In genomic region chr2:13792256-13793005, GRCm38 (mm10) we compare ENCODE assay signal across 8 mouse cellular contexts. TPM values are rescaled to one million over a fixed set of nuclear protein-coding genes. Genes with fewer than 3 reads are reported as not detected.
DNase-seq lines count a peak whose midpoint lies in the region; ATAC-seq and TF ChIP-seq lines count a peak whose summit lies in the region.

No protein-coding gene starts in this region.

- H3K9me3 ChIP-seq in heart, embryonic 10.5 days: no peaks in the 10 kb centered on the region
- H3K9me3 ChIP-seq in ES-Bruce4 (replicated peaks; ENCODE audit: control insufficient read depth, insufficient read depth, low read length, poor library complexity, severe bottlenecking): no peaks in the 10 kb centered on the region
- no peaks in the 10 kb centered on the region for H3K9me3 ChIP-seq in hindbrain, embryonic 12.5 days (replicated peaks)

- whole genome bisulfite sequencing in heart, embryonic 10.5 days: 38% methylated on average over 13 of the region's 13 CpGs
- 47% methylated on average over 13 of the region's 13 CpGs for WGBS in hindbrain, embryonic 12.5 days

- TF ChIP-seq CTCF in ES-Bruce4 (IDR thresholded peaks at IDR 0.05; ENCODE audit: low read depth, low read length): no peak

- H3K27ac ChIP-seq in heart, embryonic 10.5 days: no peak overlapping the region
- H3K27ac ChIP-seq in ES-Bruce4 (ENCODE audit: insufficient read depth, low read length): no peak overlapping the region
- no peak overlapping the region for H3K27ac ChIP-seq in hindbrain, embryonic 12.5 days

- peak overlapping the region; percentile 71 for H3K4me3 ChIP-seq in heart, embryonic 10.5 days
- peak overlapping the region; percentile 32; the same call in 1 of the 2 replicates for H3K4me3 ChIP-seq in ES-Bruce4 (ENCODE audit: low read depth, low read length)
- H3K4me3 ChIP-seq in hindbrain, embryonic 12.5 days: peak overlapping the region; percentile 63

- peak overlapping the region; percentile 97 for H3K4me2 ChIP-seq in hindbrain, embryonic 12.5 days (replicated peaks)

- no peaks in the 10 kb centered on the region for H3K36me3 ChIP-seq in heart, embryonic 10.5 days
- H3K36me3 ChIP-seq in ES-Bruce4 (ENCODE audit: control insufficient read depth, insufficient read depth, low read length, poor library complexity, severe bottlenecking): no peaks in the 10 kb centered on the region
- no peaks in the 10 kb centered on the region for H3K36me3 ChIP-seq in hindbrain, embryonic 12.5 days

- peak; percentile 5; the same call in 1 of the 2 replicates for ATAC-seq in hindbrain, embryonic 12.5 days (ENCODE audit: low FRiP score)
- ATAC-seq in megakaryocyte progenitor cell, adult 5-6 weeks (replicated peaks; ENCODE audit: poor library complexity): 0 out of 2 replicates have a peak, but pooled peaks have one; percentile 5

- intact Hi-C loops in heart, postnatal 14 days (cut with DNase I): loop anchor here (10.0 kb wide), 1 partner anchor 498 kb away; no protein-coding TSS in a partner anchor

- no peak for TF ChIP-seq POLR2A in ES-Bruce4 (IDR thresholded peaks at IDR 0.05; ENCODE audit: insufficient read depth, low read length)

- peaks cover 15% of the 10 kb centered on the region for H3K4me1 ChIP-seq in heart, embryonic 10.5 days
- H3K4me1 ChIP-seq in ES-Bruce4 (ENCODE audit: control insufficient read depth, insufficient read depth, low read length): no peaks in the 10 kb centered on the region
- H3K4me1 ChIP-seq in hindbrain, embryonic 12.5 days: 0 out of 2 replicates have a peak, but pooled peaks cover 3% of the 10 kb centered on the region

- peaks cover 50% of the 10 kb centered on the region for H3K27me3 ChIP-seq in heart, embryonic 10.5 days (ENCODE audit: insufficient read depth, poor library complexity, severe bottlenecking)
- peaks cover 7% of the 10 kb centered on the region for H3K27me3 ChIP-seq in ES-Bruce4 (ENCODE audit: control insufficient read depth, insufficient read depth, low read length, poor library complexity, severe bottlenecking)
- H3K27me3 ChIP-seq in hindbrain, embryonic 12.5 days: peaks cover 33% of the 10 kb centered on the region

- no peak for DNase-seq in heart, embryonic 10.5 days (ENCODE audit: low spot score)
- DNase-seq in heart, postnatal 14 days: no peak
- DNase-seq in layer of hippocampus, adult 8-10 months (ENCODE audit: low spot score in 2 of 2): no peak
- no peak for DNase-seq in left cerebral cortex, adult 11 months (ENCODE audit: low spot score)
- DNase-seq in left cerebral cortex, adult 18-20 months (ENCODE audit: low spot score in 2 of 2): no peak

- TF ChIP-seq EP300 in ES-Bruce4 (IDR thresholded peaks at IDR 0.05; ENCODE audit: insufficient read depth, low read depth, low read length): no peak

- peak overlapping the region; percentile 57; the same call in 1 of the 2 replicates for H3K9ac ChIP-seq in ES-Bruce4 (ENCODE audit: low read depth, poor library complexity, severe bottlenecking)
- H3K9ac ChIP-seq in hindbrain, embryonic 12.5 days: peak overlapping the region; percentile 77; the same call in 1 of the 2 replicates

RNA-seq across cellular contexts. Expression of gene St8sia6, which starts 1.4 kb away (rescaled TPM):
- 0.10 and 0.15 TPM in 2 replicates for polyA plus RNA-seq in heart, embryonic 10.5 days (2016; fragmentation: Nextera tagmentation; extraction: Ambion mirVana)
- total RNA-seq in heart, postnatal 14 days (2021): 1 to 10 TPM; 2.3 to 2.5 TPM
- polyA plus RNA-seq in ES-Bruce4 (2011; ENCODE audit: insufficient read depth, insufficient read length, low read depth, missing spikeins): 0.90 and 1.2 TPM in 2 replicates
- 0.18 and 0.36 TPM in 2 replicates for polyA plus RNA-seq in hindbrain, embryonic 12.5 days (2016; fragmentation: Nextera tagmentation; extraction: Ambion mirVana)
- 2.0 and 5.5 TPM in 2 replicates for total RNA-seq in megakaryocyte progenitor cell, adult 5-6 weeks (2015)
- total RNA-seq in megakaryocyte progenitor cell, adult 5-6 weeks (2017): 1.00 and 1.5 TPM in 2 replicates
- 1 to 10 TPM; 5.1 to 7.1 (median 5.7) TPM for total RNA-seq in layer of hippocampus, adult 8-10 months (2022)
- 1 to 10 TPM in 1 of 2 experiments, under 1 TPM in 1; 0.77 to 1.2 TPM for total RNA-seq in left cerebral cortex, adult 18-20 months (2021)
